Mouse (Mus musculus): ENCODE measurements at regions not wholly inside any gene's neighbourhood (a gene's known extent, or its start where the extent isn't known, plus 50 kb on each side); places are given as distances from the start of the nearest gene placed in this dataset.

GRCm38 (mm10) chr3:120774951-120775350 is 396.5 kb downstream of the Rwdd3 start:
- no peaks in the 10 kb centered on the region for H3K36me3 ChIP-seq (ENCODE audit: control insufficient read depth, insufficient read depth, low read length, poor library complexity, severe bottlenecking)
- no peaks in the 10 kb centered on the region for H3K27me3 ChIP-seq (ENCODE audit: control insufficient read depth, insufficient read depth, low read length, poor library complexity, severe bottlenecking)
- H3K9me3 ChIP-seq (replicated peaks; ENCODE audit: control insufficient read depth, insufficient read depth, low read length, poor library complexity, severe bottlenecking), result no peaks in the 10 kb centered on the region
- no peaks in the 10 kb centered on the region for H3K4me1 ChIP-seq (ENCODE audit: control insufficient read depth, insufficient read depth, low read length)
- H3K4me3 ChIP-seq (ENCODE audit: low read depth, low read length), result no peak overlapping the region
- TF ChIP-seq EP300 (IDR thresholded peaks at IDR 0.05; ENCODE audit: insufficient read depth, low read depth, low read length), result no peak
- TF ChIP-seq CTCF (IDR thresholded peaks at IDR 0.05; ENCODE audit: low read depth, low read length), result no peak
- no peak for TF ChIP-seq POLR2A (IDR thresholded peaks at IDR 0.05; ENCODE audit: insufficient read depth, low read length)
- no peak overlapping the region for H3K27ac ChIP-seq (ENCODE audit: insufficient read depth, low read length)
- H3K9ac ChIP-seq (ENCODE audit: low read depth, poor library complexity, severe bottlenecking), result no peak overlapping the region

DNA sequence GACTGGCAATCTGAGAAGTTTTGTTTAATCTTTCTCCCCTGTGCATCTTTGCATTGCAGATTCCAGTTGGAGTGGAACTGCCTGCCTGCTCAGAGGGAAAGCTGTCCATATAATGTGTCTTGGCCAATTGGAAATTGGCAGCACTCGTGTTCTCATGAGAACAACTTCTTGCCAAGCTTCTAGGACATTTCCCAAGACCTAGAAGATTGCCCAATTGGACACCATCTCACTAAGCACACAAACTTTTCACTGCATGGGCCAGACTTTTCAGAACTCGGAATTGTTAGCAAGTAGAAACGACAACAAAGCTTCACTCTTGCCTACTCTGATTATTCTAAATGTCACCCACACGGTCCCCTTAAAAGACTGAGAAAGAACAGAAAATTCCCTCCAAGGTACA is 409.8 kb downstream of the Rwdd3 start:
- Histone ChIP-seq H3K9me3 (replicated peaks; ENCODE audit: control insufficient read depth, insufficient read depth, low read length, poor library complexity, severe bottlenecking) (no peaks in the 10 kb centered on the region), H3K4me3 (ENCODE audit: low read depth, low read length) (no peak overlapping the region), H3K36me3 (ENCODE audit: control insufficient read depth, insufficient read depth, low read length, poor library complexity, severe bottlenecking) (no peaks in the 10 kb centered on the region), H3K27ac (ENCODE audit: insufficient read depth, low read length) (no peak overlapping the region), H3K27me3 (ENCODE audit: control insufficient read depth, insufficient read depth, low read length, poor library complexity, severe bottlenecking) (no peaks in the 10 kb centered on the region; the same call in 1 of the 2 replicates), H3K4me1 (ENCODE audit: control insufficient read depth, insufficient read depth, low read length) (no peaks in the 10 kb centered on the region), H3K9ac (ENCODE audit: low read depth, poor library complexity, severe bottlenecking) (no peak overlapping the region)
- TF ChIP-seq EP300 (IDR thresholded peaks at IDR 0.05; ENCODE audit: insufficient read depth, low read depth, low read length), result no peak
- TF ChIP-seq POLR2A (IDR thresholded peaks at IDR 0.05; ENCODE audit: insufficient read depth, low read length), result no peak
- no peak for TF ChIP-seq CTCF (IDR thresholded peaks at IDR 0.05; ENCODE audit: low read depth, low read length)

GRCm38 (mm10) chr3:120761223-120761622 is 410.3 kb downstream of the Rwdd3 start:
- TF ChIP-seq CTCF (IDR thresholded peaks at IDR 0.05; ENCODE audit: low read depth, low read length) (no peak), EP300 (IDR thresholded peaks at IDR 0.05; ENCODE audit: insufficient read depth, low read depth, low read length) (no peak), POLR2A (IDR thresholded peaks at IDR 0.05; ENCODE audit: insufficient read depth, low read length) (no peak)
- H3K36me3 ChIP-seq (ENCODE audit: control insufficient read depth, insufficient read depth, low read length, poor library complexity, severe bottlenecking), result no peaks in the 10 kb centered on the region
- no peak overlapping the region for H3K4me3 ChIP-seq (ENCODE audit: low read depth, low read length)
- H3K27me3 ChIP-seq (ENCODE audit: control insufficient read depth, insufficient read depth, low read length, poor library complexity, severe bottlenecking), result no peaks in the 10 kb centered on the region; the same call in 1 of the 2 replicates
- no peaks in the 10 kb centered on the region for H3K4me1 ChIP-seq (ENCODE audit: control insufficient read depth, insufficient read depth, low read length)
- no peak overlapping the region for H3K9ac ChIP-seq (ENCODE audit: low read depth, poor library complexity, severe bottlenecking)
- no peaks in the 10 kb centered on the region for H3K9me3 ChIP-seq (replicated peaks; ENCODE audit: control insufficient read depth, insufficient read depth, low read length, poor library complexity, severe bottlenecking)
- no peak overlapping the region for H3K27ac ChIP-seq (ENCODE audit: insufficient read depth, low read length)

DNA sequence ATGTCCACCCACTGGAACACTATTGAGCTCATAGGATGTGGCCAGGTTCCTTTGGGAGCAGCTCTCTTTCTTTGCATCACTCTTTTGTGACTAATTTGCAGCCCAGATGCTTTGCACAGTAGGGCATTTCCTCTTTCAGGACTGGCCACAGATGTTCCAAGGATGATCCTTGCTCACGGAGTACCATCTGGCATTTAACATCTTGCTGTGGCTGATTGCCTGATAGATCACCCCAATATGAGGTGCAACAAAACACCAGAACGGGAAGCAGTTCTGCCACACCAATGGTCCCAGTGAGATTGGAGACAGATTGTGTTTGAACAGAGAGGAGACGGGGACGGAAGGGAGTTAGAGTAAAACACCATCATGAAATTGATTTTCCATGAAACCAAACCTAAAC is 423.0 kb downstream of the Rwdd3 start:
- Histone ChIP-seq H3K4me1 (ENCODE audit: control insufficient read depth, insufficient read depth, low read length) (no peaks in the 10 kb centered on the region), H3K4me3 (ENCODE audit: low read depth, low read length) (no peak overlapping the region), H3K36me3 (ENCODE audit: control insufficient read depth, insufficient read depth, low read length, poor library complexity, severe bottlenecking) (no peaks in the 10 kb centered on the region), H3K27ac (ENCODE audit: insufficient read depth, low read length) (no peak overlapping the region), H3K27me3 (ENCODE audit: control insufficient read depth, insufficient read depth, low read length, poor library complexity, severe bottlenecking) (no peaks in the 10 kb centered on the region), H3K9ac (ENCODE audit: low read depth, poor library complexity, severe bottlenecking) (no peak overlapping the region), H3K9me3 (replicated peaks; ENCODE audit: control insufficient read depth, insufficient read depth, low read length, poor library complexity, severe bottlenecking) (no peaks in the 10 kb centered on the region)
- TF ChIP-seq POLR2A (IDR thresholded peaks at IDR 0.05; ENCODE audit: insufficient read depth, low read length) (no peak), EP300 (IDR thresholded peaks at IDR 0.05; ENCODE audit: insufficient read depth, low read depth, low read length) (no peak), CTCF (IDR thresholded peaks at IDR 0.05; ENCODE audit: low read depth, low read length) (no peak)

DNA sequence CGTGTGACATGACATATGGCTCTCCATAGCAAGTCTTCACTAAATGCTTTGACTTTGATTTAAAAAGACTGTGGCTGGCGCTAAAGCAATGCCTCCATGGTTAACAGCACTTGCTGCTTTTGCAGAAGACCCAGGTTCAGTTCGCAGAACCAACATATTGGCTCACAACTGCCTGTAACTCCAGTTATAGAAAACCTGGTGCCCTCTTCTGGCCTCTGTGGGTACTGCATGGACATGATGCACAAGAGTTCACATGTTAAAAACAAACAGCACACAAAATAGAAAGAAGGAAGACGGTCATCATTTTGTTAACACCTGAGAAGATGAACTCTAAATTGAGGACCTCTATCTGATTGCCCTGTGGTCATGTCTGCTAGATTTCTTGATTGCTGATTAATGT is 423.8 kb downstream of the Rwdd3 start:
- H3K4me1 ChIP-seq (ENCODE audit: control insufficient read depth, insufficient read depth, low read length), result no peaks in the 10 kb centered on the region
- no peak overlapping the region for H3K4me3 ChIP-seq (ENCODE audit: low read depth, low read length)
- H3K27ac ChIP-seq (ENCODE audit: insufficient read depth, low read length), result no peak overlapping the region
- no peak overlapping the region for H3K9ac ChIP-seq (ENCODE audit: low read depth, poor library complexity, severe bottlenecking)
- no peaks in the 10 kb centered on the region for H3K9me3 ChIP-seq (replicated peaks; ENCODE audit: control insufficient read depth, insufficient read depth, low read length, poor library complexity, severe bottlenecking)
- H3K36me3 ChIP-seq (ENCODE audit: control insufficient read depth, insufficient read depth, low read length, poor library complexity, severe bottlenecking), result no peaks in the 10 kb centered on the region
- TF ChIP-seq CTCF (IDR thresholded peaks at IDR 0.05; ENCODE audit: low read depth, low read length) (peak; percentile 3), EP300 (IDR thresholded peaks at IDR 0.05; ENCODE audit: insufficient read depth, low read depth, low read length) (no peak)
- no peaks in the 10 kb centered on the region for H3K27me3 ChIP-seq (ENCODE audit: control insufficient read depth, insufficient read depth, low read length, poor library complexity, severe bottlenecking)

DNA sequence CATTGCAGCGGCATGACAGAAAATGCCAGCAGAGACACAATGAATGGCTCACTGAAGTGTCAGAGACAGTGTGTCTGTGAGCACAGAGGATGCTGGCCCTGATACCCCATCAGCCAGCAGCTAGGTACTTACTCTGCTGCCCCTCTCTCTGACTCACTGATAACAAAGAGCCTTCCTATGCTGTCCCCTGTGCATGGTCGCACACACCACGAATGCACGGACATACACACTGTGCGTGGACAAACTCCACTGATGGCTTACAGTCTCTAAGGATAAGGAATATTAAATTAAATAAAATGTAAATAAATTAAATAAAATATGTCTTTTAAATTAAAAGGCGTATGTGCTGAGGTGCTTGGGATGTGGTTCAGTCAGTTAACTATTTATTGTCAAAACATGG is 438.2 kb downstream of the Rwdd3 start:
- Histone ChIP-seq H3K27ac (ENCODE audit: insufficient read depth, low read length) (no peak overlapping the region), H3K4me3 (ENCODE audit: low read depth, low read length) (no peak overlapping the region), H3K36me3 (ENCODE audit: control insufficient read depth, insufficient read depth, low read length, poor library complexity, severe bottlenecking) (no peaks in the 10 kb centered on the region), H3K9ac (ENCODE audit: low read depth, poor library complexity, severe bottlenecking) (no peak overlapping the region), H3K4me1 (ENCODE audit: control insufficient read depth, insufficient read depth, low read length) (no peaks in the 10 kb centered on the region), H3K9me3 (replicated peaks; ENCODE audit: control insufficient read depth, insufficient read depth, low read length, poor library complexity, severe bottlenecking) (no peaks in the 10 kb centered on the region), H3K27me3 (ENCODE audit: control insufficient read depth, insufficient read depth, low read length, poor library complexity, severe bottlenecking) (no peaks in the 10 kb centered on the region)
- TF ChIP-seq EP300 (IDR thresholded peaks at IDR 0.05; ENCODE audit: insufficient read depth, low read depth, low read length), result no peak
- no peak for TF ChIP-seq POLR2A (IDR thresholded peaks at IDR 0.05; ENCODE audit: insufficient read depth, low read length)
- no peak for TF ChIP-seq CTCF (IDR thresholded peaks at IDR 0.05; ENCODE audit: low read depth, low read length)

Measured in ES-Bruce4 (cell line).